Mouse (Mus musculus): ENCODE results near the gene Gnb1l.

The Gnb1l gene

GRCm38 (mm10) chr16:18581050-18581622 is 82.6 kb downstream of the Gnb1l start:
- in situ Hi-C loops (cut with MboI; ENCODE audit: low pct_unique_long_range_greater_than_20kb in 1 of 2, low sequenced_read_pairs in 2 of 2, unreplicated experiment in 1 of 2): loop anchor here in 1 of 2 experiments (5.0 to 25.0 kb wide), 2 partner anchors 41 to 769 kb away; partner anchors contain the start of gene Gp1bb

- in situ Hi-C loops (cut with MboI; ENCODE audit: low pct_unique_long_range_greater_than_20kb in 1 of 2, low sequenced_read_pairs in 2 of 2, unreplicated experiment in 1 of 2): loop anchor here in 1 of 2 experiments (5.0 to 25.0 kb wide), 2 partner anchors 41 to 769 kb away; partner anchors contain the start of gene Gp1bb
Measured at GRCm38 (mm10) chr16:18581623-18582205, 83.2 kb downstream of the Gnb1l start.

GRCm38 (mm10) chr16:18582426-18583148 is 84.1 kb downstream of the Gnb1l start:
- in situ Hi-C loops (cut with MboI; ENCODE audit: low pct_unique_long_range_greater_than_20kb in 1 of 2, low sequenced_read_pairs in 2 of 2, unreplicated experiment in 1 of 2): loop anchor here in 1 of 2 experiments (5.0 to 25.0 kb wide), 2 partner anchors 40 to 770 kb away; partner anchors contain the start of gene Gp1bb

GRCm38 (mm10) chr16:18583169-18583568 is 84.7 kb downstream of the Gnb1l start:
- in situ Hi-C loops (cut with MboI; ENCODE audit: low pct_unique_long_range_greater_than_20kb in 1 of 2, low sequenced_read_pairs in 2 of 2, unreplicated experiment in 1 of 2): loop anchor here in 1 of 2 experiments (5.0 to 25.0 kb wide), 2 partner anchors 39 to 771 kb away; partner anchors contain the start of gene Gp1bb

- in situ Hi-C loops (cut with MboI; ENCODE audit: low pct_unique_long_range_greater_than_20kb in 1 of 2, low sequenced_read_pairs in 2 of 2, unreplicated experiment in 1 of 2): loop anchor here in 1 of 2 experiments (5.0 to 25.0 kb wide), 2 partner anchors 38 to 772 kb away; partner anchors contain the start of gene Gp1bb
Measured at GRCm38 (mm10) chr16:18583673-18584357, 85.3 kb downstream of the Gnb1l start.

GRCm38 (mm10) chr16:18584901-18585510 is 86.5 kb downstream of the Gnb1l start:
- in situ Hi-C loops (cut with MboI; ENCODE audit: low pct_unique_long_range_greater_than_20kb in 1 of 2, low sequenced_read_pairs in 2 of 2, unreplicated experiment in 1 of 2): loop anchor here in 1 of 2 experiments (5.0 to 25.0 kb wide), 2 partner anchors 37 to 773 kb away; partner anchors contain the start of gene Gp1bb

- in situ Hi-C loops (cut with MboI; ENCODE audit: low pct_unique_long_range_greater_than_20kb in 1 of 2, low sequenced_read_pairs in 2 of 2, unreplicated experiment in 1 of 2): loop anchor here in 1 of 2 experiments (25.0 kb wide), 1 partner anchor 773 kb away; no protein-coding TSS in a partner anchor
Measured at GRCm38 (mm10) chr16:18585676-18586075, 87.2 kb downstream of the Gnb1l start.

GRCm38 (mm10) chr16:18586076-18586905 is 87.8 kb downstream of the Gnb1l start:
- in situ Hi-C loops (cut with MboI; ENCODE audit: low pct_unique_long_range_greater_than_20kb in 1 of 2, low sequenced_read_pairs in 2 of 2, unreplicated experiment in 1 of 2): loop anchor here in 1 of 2 experiments (25.0 kb wide), 1 partner anchor 774 kb away; no protein-coding TSS in a partner anchor

- in situ Hi-C loops (cut with MboI; ENCODE audit: low pct_unique_long_range_greater_than_20kb in 1 of 2, low sequenced_read_pairs in 2 of 2, unreplicated experiment in 1 of 2): loop anchor here in 1 of 2 experiments (25.0 kb wide), 1 partner anchor 775 kb away; no protein-coding TSS in a partner anchor
Measured at GRCm38 (mm10) chr16:18586906-18587546, 88.5 kb downstream of the Gnb1l start.

GRCm38 (mm10) chr16:18587847-18588737 is 89.6 kb downstream of the Gnb1l start:
- in situ Hi-C loops (cut with MboI; ENCODE audit: low pct_unique_long_range_greater_than_20kb in 1 of 2, low sequenced_read_pairs in 2 of 2, unreplicated experiment in 1 of 2): loop anchor here in 1 of 2 experiments (25.0 kb wide), 1 partner anchor 776 kb away; no protein-coding TSS in a partner anchor

GRCm38 (mm10) chr16:18588738-18589055 is 90.2 kb downstream of the Gnb1l start:
- in situ Hi-C loops (cut with MboI; ENCODE audit: low pct_unique_long_range_greater_than_20kb in 1 of 2, low sequenced_read_pairs in 2 of 2, unreplicated experiment in 1 of 2): loop anchor here in 1 of 2 experiments (25.0 kb wide), 1 partner anchor 776 kb away; no protein-coding TSS in a partner anchor

GRCm38 (mm10) chr16:18589080-18589621 is 90.6 kb downstream of the Gnb1l start:
- in situ Hi-C loops (cut with MboI; ENCODE audit: low pct_unique_long_range_greater_than_20kb in 1 of 2, low sequenced_read_pairs in 2 of 2, unreplicated experiment in 1 of 2): loop anchor here in 1 of 2 experiments (25.0 kb wide), 1 partner anchor 777 kb away; no protein-coding TSS in a partner anchor

- in situ Hi-C loops (cut with MboI; ENCODE audit: low pct_unique_long_range_greater_than_20kb in 1 of 2, low sequenced_read_pairs in 2 of 2, unreplicated experiment in 1 of 2): loop anchor here in 1 of 2 experiments (25.0 kb wide), 1 partner anchor 778 kb away; no protein-coding TSS in a partner anchor
Measured at GRCm38 (mm10) chr16:18589804-18590790, 91.6 kb downstream of the Gnb1l start, which contains the start of gene Tbx1. TSS of gene Tbx1 (minus strand) at chr16:18590671.
